ENCODE assay signal across 28 mouse cellular contexts in the genomic region with DNA sequence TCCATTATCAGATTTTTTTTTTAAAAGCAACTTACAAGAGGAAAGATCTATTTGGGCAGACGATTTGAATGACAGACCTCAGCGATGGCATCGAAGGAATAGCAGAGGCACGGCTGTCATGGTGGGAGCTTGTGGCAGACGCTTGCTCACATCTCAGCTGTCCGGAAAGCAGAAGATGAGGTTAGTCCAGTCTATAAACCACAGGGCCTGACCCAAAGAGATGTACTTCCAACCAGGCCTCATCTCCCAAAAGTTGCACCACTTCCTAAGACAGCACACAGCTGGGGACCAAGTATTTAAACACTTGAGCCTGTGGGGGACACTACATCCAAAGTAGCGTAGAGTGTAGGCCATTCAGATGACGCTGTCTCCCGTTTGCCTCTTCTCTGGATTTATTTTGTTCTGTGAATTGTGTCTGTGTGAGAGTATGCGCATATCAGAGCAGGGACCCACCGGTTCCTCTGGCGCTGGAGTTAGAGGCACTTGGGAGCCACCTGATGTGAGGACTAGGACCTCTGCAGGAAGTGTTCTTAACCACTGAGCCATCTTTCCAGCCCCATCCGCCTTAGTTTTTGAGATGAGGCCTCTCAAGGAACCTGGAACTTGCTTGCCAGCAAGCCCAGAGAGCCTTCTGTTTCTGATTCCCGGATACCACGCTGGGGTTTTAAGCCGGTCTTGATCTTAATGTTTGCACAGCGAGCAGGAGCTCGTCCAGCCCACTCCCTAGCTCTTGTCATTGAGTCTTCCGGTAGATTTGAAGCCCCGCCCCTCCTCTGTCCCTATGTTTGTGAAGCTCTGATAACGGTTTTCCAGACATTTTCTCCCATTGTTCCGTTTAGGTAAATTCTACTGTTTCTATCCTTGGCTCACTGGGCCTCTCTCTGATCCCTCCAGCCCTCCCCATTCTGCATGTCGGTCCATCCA. TPM values are rescaled to one million over a fixed set of nuclear protein-coding genes. Genes with fewer than 3 reads are reported as not detected.
DNase-seq lines count a peak whose midpoint lies in the region; ATAC-seq and TF ChIP-seq lines count a peak whose summit lies in the region.
"Had no signal": no experiment of that assay in that cellular context is flagged by ENCODE, and none has a peak within 500 bp of the region (broad histone marks: within the 10 kb centered on the region; RNA-seq: fewer than 3 reads in every experiment).

No protein-coding gene starts in this region.

- H3K36me3 ChIP-seq in heart, embryonic 10.5 days, result no peaks in the 10 kb centered on the region
- no peaks in the 10 kb centered on the region for H3K36me3 ChIP-seq in liver, embryonic 11.5 days (ENCODE audit: control insufficient read depth, insufficient read depth, low read length)
- H3K36me3 ChIP-seq in liver, postnatal 0 days (replicated peaks; ENCODE audit: insufficient read depth, low read length), result no peaks in the 10 kb centered on the region
- H3K36me3 ChIP-seq: embryonic facial prominence, embryonic 10.5 days; forebrain, embryonic 15.5 days; limb, embryonic 10.5 days had no signal

- H3K4me3 ChIP-seq in heart, embryonic 10.5 days, result no peak overlapping the region
- no peak overlapping the region for H3K4me3 ChIP-seq in liver, embryonic 11.5 days (ENCODE audit: low read depth, low read length)
- no peak overlapping the region for H3K4me3 ChIP-seq in liver, postnatal 0 days (ENCODE audit: low read depth, low read length)
- H3K4me3 ChIP-seq: embryonic facial prominence, embryonic 10.5 days; forebrain, embryonic 15.5 days; limb, embryonic 10.5 days; megakaryocyte, embryonic 14.5 days had no signal

- WGBS in heart, embryonic 10.5 days, result 61% methylated on average over 23 of the region's 23 CpGs
- 61% methylated on average over 23 of the region's 23 CpGs for WGBS in liver, embryonic 11.5 days
- 61% methylated on average over 23 of the region's 23 CpGs for WGBS in liver, postnatal 0 days (ENCODE audit: insufficient replicate concordance)

- ATAC-seq in liver, embryonic 11.5 days (replicated peaks; ENCODE audit: low FRiP score), result no peak
- ATAC-seq in granulocyte monocyte progenitor cell, adult 5-6 weeks (replicated peaks; ENCODE audit: poor library complexity, severe bottlenecking), result peak; percentile 86
- no peak for ATAC-seq in liver, postnatal 0 days
- ATAC-seq: activated CD4-positive, CD25-positive, alpha-beta regulatory T cell, adult 4 months; forebrain, embryonic 15.5 days; inflammation-experienced regulatory T-cells, adult 6 months; Patski had no signal

- no peak for TF ChIP-seq EP300 in liver, postnatal 0 days (IDR thresholded peaks at IDR 0.05; ENCODE audit: low read depth)

- no peak for DNase-seq in heart, embryonic 10.5 days (ENCODE audit: low spot score)
- no peak for DNase-seq in heart, adult 18-20 months
- no peak for DNase-seq in liver, embryonic 11.5 days (ENCODE audit: low spot score)
- DNase-seq in liver, result no peak
- DNase-seq in liver, postnatal 0 days, result no peak
- no peak for DNase-seq in adrenal gland, postnatal 25 days
- no peak for DNase-seq in gastrocnemius, adult 8-10 months (ENCODE audit: low spot score in 2 of 2)
- DNase-seq: adrenal gland, adult 8-10 months; cerebellum, adult 8-10 months; cerebellum, postnatal 36 days; gastrocnemius, postnatal 14 days; heart, postnatal 36 days; kidney, adult 9 months; kidney, postnatal 14 days; lung, postnatal 14 days; midbrain, embryonic 14.5 days; right cerebral cortex, postnatal 14 days; spleen, adult 18-20 months; thymus, postnatal 14 days had no signal

- peaks cover 29% of the 10 kb centered on the region for H3K4me1 ChIP-seq in heart, embryonic 10.5 days
- no peaks in the 10 kb centered on the region for H3K4me1 ChIP-seq in liver, embryonic 11.5 days (replicated peaks; ENCODE audit: control insufficient read depth, insufficient read depth, low read length)
- peaks cover 4% of the 10 kb centered on the region; the same call in 1 of the 2 replicates for H3K4me1 ChIP-seq in liver, postnatal 0 days (ENCODE audit: insufficient read depth)
- H3K4me1 ChIP-seq: forebrain, embryonic 15.5 days; limb, embryonic 10.5 days had no signal

- no peak for TF ChIP-seq CTCF in liver, postnatal 0 days (IDR thresholded peaks at IDR 0.05; ENCODE audit: low read depth)

- no peaks in the 10 kb centered on the region for H3K9me3 ChIP-seq in heart, embryonic 10.5 days
- H3K9me3 ChIP-seq in liver, embryonic 11.5 days (ENCODE audit: control insufficient read depth, low read length), result no peaks in the 10 kb centered on the region
- no peaks in the 10 kb centered on the region for H3K9me3 ChIP-seq in liver, postnatal 0 days (ENCODE audit: low read length)
- H3K9me3 ChIP-seq: embryonic facial prominence, embryonic 10.5 days; forebrain, embryonic 15.5 days; limb, embryonic 10.5 days; megakaryocyte, embryonic 14.5 days had no signal

- H3K27me3 ChIP-seq in heart, embryonic 10.5 days (ENCODE audit: insufficient read depth, poor library complexity, severe bottlenecking), result no peaks in the 10 kb centered on the region
- no peaks in the 10 kb centered on the region for H3K27me3 ChIP-seq in liver, embryonic 11.5 days (replicated peaks; ENCODE audit: control insufficient read depth, insufficient read depth, low read length)
- H3K27me3 ChIP-seq in liver, postnatal 0 days (ENCODE audit: insufficient read depth, low read length), result no peaks in the 10 kb centered on the region
- H3K27me3 ChIP-seq: forebrain, embryonic 15.5 days had no signal

- H3K27ac ChIP-seq in heart, embryonic 10.5 days, result 0 out of 2 replicates have a peak overlapping the region, but pooled peaks have one; percentile 22
- no peak overlapping the region for H3K27ac ChIP-seq in liver, embryonic 11.5 days (ENCODE audit: low read depth, low read length)
- no peak overlapping the region for H3K27ac ChIP-seq in liver, postnatal 0 days (ENCODE audit: low read depth)
- H3K27ac ChIP-seq: embryonic facial prominence, embryonic 10.5 days; forebrain, embryonic 15.5 days; hindbrain, embryonic 14.5 days; limb, embryonic 10.5 days had no signal

- no peak overlapping the region for H3K9ac ChIP-seq in liver, embryonic 11.5 days (ENCODE audit: low read depth, low read length)
- no peak overlapping the region for H3K9ac ChIP-seq in liver, postnatal 0 days (replicated peaks)
- H3K9ac ChIP-seq: forebrain, embryonic 15.5 days; hindbrain, embryonic 14.5 days had no signal

- peak overlapping the region; percentile 39 for H3K4me2 ChIP-seq in liver, embryonic 11.5 days
- peak overlapping the region; percentile 46 for H3K4me2 ChIP-seq in liver, postnatal 0 days (ENCODE audit: low read depth, low read length)
- H3K4me2 ChIP-seq: forebrain, embryonic 15.5 days; hindbrain, embryonic 14.5 days had no signal

RNA-seq across cellular contexts. Expression of a gene that starts 13.7 kb away (rescaled TPM):
- 27.7 and 28.7 TPM in 2 replicates for polyA plus RNA-seq in heart, embryonic 10.5 days (2016; fragmentation: Nextera tagmentation; extraction: Ambion mirVana)
- 10 to 100 TPM; 37.8 to 42.7 TPM for total RNA-seq in heart, adult 18-20 months (2021)
- polyA plus RNA-seq in liver, embryonic 11.5 days (2014; fragmentation: Nextera tagmentation; extraction: Ambion mirVana), result 34.3 and 42.6 TPM in 2 replicates
- 19.6 and 28.2 TPM in 2 replicates for total RNA-seq in granulocyte monocyte progenitor cell, adult 5-6 weeks (2014; fragmentation: Nextera tagmentation)
- 50.7 and 54.9 TPM in 2 replicates for total RNA-seq in granulocyte monocyte progenitor cell, adult 5-6 weeks (2017)
- polyA plus RNA-seq in liver, postnatal 0 days (2015; fragmentation: Nextera tagmentation; extraction: Ambion mirVana), result 24.4 and 24.5 TPM in 2 replicates
- total RNA-seq in adrenal gland, postnatal 25 days (2021), result 33.6 and 40.2 TPM in 2 replicates
- total RNA-seq in gastrocnemius, adult 8-10 months (2022), result 10 to 100 TPM; 48.9 to 53.6 (median 51.5) TPM
